Mouse (Mus musculus) intestine, postnatal 0 days (tissue): Measurements from ENCODE around the gene Alg12. TPM values are rescaled to one million over a fixed set of nuclear protein-coding genes. Genes with fewer than 3 reads are reported as not detected.
"Not testable (repeated sequence)": the region's sequence is repeated elsewhere in the genome, so short reads cannot be mapped to it uniquely, and the experiment has no call there.

Experiments
- ATAC-seq: fragments of 200-750 bp; cut with Nextera tagmentation; 2 replicates; pipeline ENCODE4 v1.8.0; 2017; ENCODE audit warnings: mild to moderate bottlenecking, moderate TSS enrichment, moderate library complexity
- H3K27ac ChIP-seq: fragments of 300-500 bp; sonication (generic); 2 replicates; pipeline ENCODE4 v1.5.1; 2014; ENCODE audit warnings: mild to moderate bottlenecking, low read depth, low read length, moderate library complexity
- H3K27me3 ChIP-seq: fragments of 300-500 bp; sonication (generic); replicated peaks from 2 replicates; pipeline ENCODE4 v1.6.1; 2014; ENCODE audit warnings: low read length, mixed read lengths; ENCODE audit not compliant: control insufficient read depth, insufficient read depth
- H3K36me3 ChIP-seq: fragments of 300-500 bp; sonication (generic); 2 replicates; pipeline ENCODE4 v1.6.1; 2014; ENCODE audit warnings: mild to moderate bottlenecking, moderate library complexity; ENCODE audit not compliant: control insufficient read depth, insufficient read depth
- H3K4me1 ChIP-seq: fragments of 300-500 bp; sonication (generic); replicated peaks from 2 replicates; pipeline ENCODE4 v1.6.1; 2014; ENCODE audit warnings: antibody characterized with exemption, low read length, mixed read lengths; ENCODE audit not compliant: control insufficient read depth, insufficient read depth
- H3K4me2 ChIP-seq: fragments of 300-500 bp; sonication (generic); replicated peaks from 2 replicates; pipeline ENCODE4 v1.6.1; 2014; ENCODE audit warnings: low read depth, mild to moderate bottlenecking, moderate library complexity
- H3K4me3 ChIP-seq: fragments of 300-500 bp; sonication (generic); 2 replicates; pipeline ENCODE4 v1.5.1; 2014; ENCODE audit warnings: low read depth, low read length
- H3K9ac ChIP-seq: fragments of 300-500 bp; sonication (generic); 2 replicates; pipeline ENCODE4 v1.6.1; 2014; ENCODE audit warnings: mild to moderate bottlenecking, low read depth, low read length
- H3K9me3 ChIP-seq: fragments of 300-500 bp; sonication (generic); 2 replicates; pipeline ENCODE4 v1.6.1; 2016; ENCODE audit warnings: mixed run types; ENCODE audit not compliant: control insufficient read depth
- CTCF ChIP-seq: sonication (generic); IDR thresholded peaks from 2 replicates; pipeline ENCODE4 v1.5.1; 2016; ENCODE audit warnings: low read depth, mild to moderate bottlenecking, control low read depth, antibody characterized with exemption, moderate library complexity
- WGBS: fragments of 180-500 bp; shearing (Covaris S2); extraction: QIAGEN DNeasy Blood & Tissue Kit; methylation state at CpG from one replicate; pipeline ENCODE4 v1.1.7; 2014; 5-methylcytosine and 5-hydroxymethylcytosine counted together
- polyA plus RNA-seq: library from polyadenylated mRNA; unstranded; fragments of >200 nt; fragmentation: Nextera tagmentation; extraction: Ambion mirVana; gene quantifications from 2 replicates; pipeline ENCODE4 v1.2.1, GENCODE M21; 2015

Alg12 gene
- polyA plus RNA-seq, 1 experiment from 2014 or later, result 7.3 TPM

DNA sequence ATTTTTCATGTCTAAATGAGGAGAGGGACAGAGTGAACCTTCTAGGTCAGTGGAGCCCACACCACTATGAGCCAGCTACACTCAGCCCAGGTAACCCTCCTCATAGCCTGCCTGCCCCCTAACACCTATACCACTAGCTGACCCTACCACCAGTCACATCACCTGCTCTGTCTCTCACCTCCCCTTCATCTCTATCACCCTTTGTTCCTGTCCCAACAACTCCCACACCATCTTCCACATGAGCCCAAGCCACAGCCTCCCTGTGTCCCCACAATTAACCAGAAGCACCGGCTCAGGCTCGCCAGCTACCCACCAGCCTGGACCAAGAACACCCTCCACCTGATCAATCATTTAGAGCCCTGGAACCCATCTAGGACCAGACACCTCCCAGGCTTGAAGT lies 8.7 kb downstream of the Alg12 start:
- no peak overlapping the region for H3K9ac ChIP-seq
- WGBS, result 90% methylated on average over 2 of the region's 2 CpGs
- no peak overlapping the region for H3K4me3 ChIP-seq
- H3K36me3 ChIP-seq, result peaks cover 60% of the 10 kb centered on the region
- ATAC-seq, result no peak
- no peaks in the 10 kb centered on the region for H3K27me3 ChIP-seq
- H3K4me1 ChIP-seq, result no peaks in the 10 kb centered on the region
- H3K4me2 ChIP-seq, result no peak overlapping the region
- no peak for TF ChIP-seq CTCF
- H3K27ac ChIP-seq, result no peak overlapping the region
- H3K9me3 ChIP-seq, result no peaks in the 10 kb centered on the region

DNA sequence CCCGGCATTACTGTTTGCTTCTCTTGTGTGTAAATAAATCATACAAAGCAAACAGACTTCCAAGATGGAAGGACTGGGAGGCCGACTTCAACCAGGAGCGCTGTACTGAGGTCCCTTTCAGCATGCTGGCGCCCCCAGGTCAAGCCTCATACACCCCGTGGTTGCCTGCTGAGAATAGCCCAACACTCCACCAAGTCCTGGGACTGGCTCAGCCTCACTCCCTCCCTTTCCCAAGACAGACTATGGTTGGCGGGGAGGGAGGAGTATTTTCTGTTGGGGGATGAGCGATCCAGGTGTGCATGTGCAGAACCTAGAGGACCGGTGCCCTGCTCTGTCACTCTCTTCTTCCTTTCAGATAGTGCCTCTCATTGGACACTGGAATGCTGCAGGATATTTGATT lies 11.0 kb downstream of the Alg12 start:
- 0 out of 2 replicates have a peak, but pooled peaks cover under 1% of the 10 kb centered on the region for H3K4me1 ChIP-seq
- no peak for ATAC-seq
- no peaks in the 10 kb centered on the region for H3K9me3 ChIP-seq
- H3K36me3 ChIP-seq, result peaks cover 55% of the 10 kb centered on the region
- no peak overlapping the region for H3K9ac ChIP-seq
- H3K4me3 ChIP-seq, result no peak overlapping the region
- 78% methylated on average over 8 of the region's 8 CpGs for WGBS
- no peak overlapping the region for H3K4me2 ChIP-seq
- H3K27ac ChIP-seq, result no peak overlapping the region
- no peaks in the 10 kb centered on the region for H3K27me3 ChIP-seq
- no peak for TF ChIP-seq CTCF

DNA sequence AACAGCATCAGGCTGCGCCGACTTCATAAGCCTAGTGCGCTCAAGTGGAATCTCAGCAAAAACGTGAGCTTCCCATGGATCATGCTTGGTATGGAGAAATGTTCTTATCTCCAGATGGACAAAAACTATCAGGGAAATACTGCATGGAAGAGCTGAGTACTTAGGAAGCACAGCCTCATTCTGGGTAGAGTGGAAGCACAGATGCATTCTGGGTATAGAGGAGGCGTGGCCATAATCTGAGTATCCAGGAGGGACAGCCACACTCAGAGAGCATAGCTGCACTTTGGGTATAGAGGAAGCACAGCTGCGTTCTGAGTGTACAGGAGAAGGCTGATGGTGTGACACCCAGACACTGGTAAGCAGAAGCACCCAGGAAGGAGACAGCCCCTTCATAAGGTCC lies 16.8 kb downstream of the Alg12 start:
- WGBS, result 83% methylated on average over 6 of the region's 6 CpGs
- TF ChIP-seq CTCF, result no peak

DNA sequence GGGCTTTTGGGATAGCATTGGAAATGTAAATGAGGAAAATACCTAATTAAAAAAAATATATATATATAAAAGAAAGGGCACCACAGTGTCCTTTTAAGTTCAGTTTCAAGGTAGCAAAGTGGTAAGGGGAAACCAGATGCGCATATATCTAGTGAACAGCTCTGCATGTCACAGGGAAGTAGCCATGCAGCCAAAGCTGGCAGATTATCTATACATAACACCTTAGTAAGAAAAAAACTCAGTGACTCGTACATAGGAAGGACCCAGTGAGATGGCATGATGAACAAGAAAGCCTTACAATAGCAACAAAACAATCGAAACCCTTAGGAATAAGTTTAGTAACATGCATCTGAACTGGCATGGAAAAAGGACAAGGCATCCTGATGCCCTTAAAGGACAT lies 17.2 kb downstream of the Alg12 start:
- Histone ChIP-seq H3K9me3 (no peaks in the 10 kb centered on the region), H3K4me1 (0 out of 2 replicates have a peak, but pooled peaks cover 3% of the 10 kb centered on the region), H3K9ac (no peak overlapping the region), H3K27ac (no peak overlapping the region), H3K27me3 (no peaks in the 10 kb centered on the region), H3K4me3 (no peak overlapping the region), H3K4me2 (no peak overlapping the region), H3K36me3 (peaks cover 27% of the 10 kb centered on the region)
- TF ChIP-seq CTCF, result no peak
- ATAC-seq, result no peak
- 90% methylated on average over 3 of the region's 3 CpGs for WGBS

More for the DNA sequence above, 16.8 kb downstream of the Alg12 start:
- H3K9me3 ChIP-seq, result no peaks in the 10 kb centered on the region
- H3K9ac ChIP-seq, result no peak overlapping the region
- no peak overlapping the region for H3K4me2 ChIP-seq
- no peak overlapping the region for H3K4me3 ChIP-seq
- no peaks in the 10 kb centered on the region for H3K27me3 ChIP-seq
- 0 out of 2 replicates have a peak, but pooled peaks cover 3% of the 10 kb centered on the region for H3K4me1 ChIP-seq
- ATAC-seq, result no peak
- no peak overlapping the region for H3K27ac ChIP-seq
- peaks cover 27% of the 10 kb centered on the region for H3K36me3 ChIP-seq

DNA sequence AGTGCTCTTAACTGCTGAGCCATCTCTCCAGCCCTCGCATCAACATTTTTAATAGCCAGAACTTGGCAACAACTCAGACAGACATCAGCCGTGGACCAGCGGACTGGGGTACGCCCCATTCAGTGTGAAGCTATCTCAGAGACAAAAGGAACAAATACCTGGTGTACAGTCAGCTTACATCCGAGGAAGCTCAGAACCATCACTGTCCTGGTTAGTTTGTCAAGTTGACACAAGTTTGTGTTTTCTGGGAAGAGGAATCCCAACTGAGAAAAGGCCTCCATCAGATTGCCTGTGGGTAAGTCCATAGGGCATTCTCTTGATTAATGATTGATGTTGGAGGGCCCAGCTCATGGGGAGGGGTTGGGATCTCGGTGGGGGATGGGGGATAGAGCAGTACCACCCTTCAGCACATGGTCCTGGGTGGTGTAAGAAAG lies 18.2 kb downstream of the Alg12 start:
- 0 out of 2 replicates have a peak, but pooled peaks cover 3% of the 10 kb centered on the region for H3K4me1 ChIP-seq
- H3K27me3 ChIP-seq, result no peaks in the 10 kb centered on the region
- no peak overlapping the region for H3K4me3 ChIP-seq
- peak overlapping the region; percentile 63 for H3K27ac ChIP-seq
- H3K4me2 ChIP-seq, result peak overlapping the region; percentile 24; the same call in 1 of the 2 replicates
- H3K9me3 ChIP-seq, result no peaks in the 10 kb centered on the region
- peaks cover 20% of the 10 kb centered on the region for H3K36me3 ChIP-seq
- no peak overlapping the region for H3K9ac ChIP-seq
- WGBS, result 49% methylated on average over 6 of the region's 6 CpGs
- peak; percentile 34; the same call in 1 of the 2 replicates for ATAC-seq
- TF ChIP-seq CTCF, result no peak

DNA sequence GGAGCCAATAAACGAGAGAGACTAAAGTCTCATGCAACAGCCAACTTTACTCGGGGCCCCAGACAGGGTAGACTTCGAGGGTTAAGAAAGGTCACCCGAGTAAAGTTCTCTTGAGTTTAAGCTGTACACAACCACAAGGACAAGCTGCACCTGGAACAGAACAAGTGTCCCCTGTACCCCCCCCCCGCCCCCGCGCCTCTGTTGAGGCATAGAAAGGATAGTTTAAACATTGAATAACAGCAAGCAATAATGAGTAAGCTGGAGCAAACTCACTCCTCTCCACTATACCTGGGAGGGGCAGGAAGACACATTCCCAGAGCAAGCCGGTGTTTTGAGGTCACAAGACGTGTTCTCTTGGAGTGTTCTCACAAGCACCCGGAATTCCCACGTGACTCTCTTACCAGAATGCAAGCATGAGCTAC lies 19.2 kb downstream of the Alg12 start:
- H3K4me3 ChIP-seq, result no peak overlapping the region
- no peaks in the 10 kb centered on the region for H3K27me3 ChIP-seq
- WGBS, result 42% methylated on average over 11 of the region's 11 CpGs
- peak overlapping the region; percentile 63 for H3K27ac ChIP-seq
- ATAC-seq, result peak; percentile 90
- H3K4me2 ChIP-seq, result peak overlapping the region; percentile 30
- 0 out of 2 replicates have a peak, but pooled peaks cover 3% of the 10 kb centered on the region for H3K4me1 ChIP-seq
- peaks cover 12% of the 10 kb centered on the region; the same call in 1 of the 2 replicates for H3K36me3 ChIP-seq
- no peak overlapping the region for H3K9ac ChIP-seq
- H3K9me3 ChIP-seq, result no peaks in the 10 kb centered on the region
- TF ChIP-seq CTCF, result no peak

DNA sequence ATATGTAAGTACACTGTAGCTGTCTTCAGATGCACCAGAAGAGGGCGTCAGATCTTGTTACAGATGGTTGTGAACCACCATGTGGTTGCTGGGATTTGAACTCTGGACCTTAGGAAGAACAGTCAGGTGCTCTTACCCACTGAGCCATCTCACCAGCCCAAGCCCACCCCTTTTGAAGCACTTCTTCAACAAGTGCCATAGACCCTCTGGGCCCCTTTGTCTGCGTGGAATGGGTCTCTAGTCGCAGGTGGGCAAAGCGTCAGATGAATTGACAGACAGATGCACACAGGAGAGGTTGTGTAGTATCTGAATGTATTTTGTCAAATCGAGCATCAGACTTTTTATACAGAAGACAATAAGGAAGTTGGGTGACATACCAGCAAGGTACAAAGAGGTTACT lies 24.4 kb downstream of the Alg12 start:
- 87% methylated on average over 4 of the region's 5 CpGs for whole genome bisulfite sequencing

More for the DNA sequence above, 24.4 kb downstream of the Alg12 start:
- ATAC-seq, H3K4me1 ChIP-seq, H3K27ac ChIP-seq, H3K4me2 ChIP-seq, H3K9me3 ChIP-seq, H3K27me3 ChIP-seq, H3K9ac ChIP-seq, H3K4me3 ChIP-seq, H3K36me3 ChIP-seq: not testable (repeated sequence)
